Mouse (Mus musculus): ENCODE data around the gene Cops4. TPM values are rescaled to one million over a fixed set of nuclear protein-coding genes. Genes with fewer than 3 reads are reported as not detected.
A peak's percentile ranks its signal among the peaks of the same experiment; 100 is the strongest.

The Cops4 gene
- polyA plus RNA-seq, 1 experiment = 34.2 TPM

DNA sequence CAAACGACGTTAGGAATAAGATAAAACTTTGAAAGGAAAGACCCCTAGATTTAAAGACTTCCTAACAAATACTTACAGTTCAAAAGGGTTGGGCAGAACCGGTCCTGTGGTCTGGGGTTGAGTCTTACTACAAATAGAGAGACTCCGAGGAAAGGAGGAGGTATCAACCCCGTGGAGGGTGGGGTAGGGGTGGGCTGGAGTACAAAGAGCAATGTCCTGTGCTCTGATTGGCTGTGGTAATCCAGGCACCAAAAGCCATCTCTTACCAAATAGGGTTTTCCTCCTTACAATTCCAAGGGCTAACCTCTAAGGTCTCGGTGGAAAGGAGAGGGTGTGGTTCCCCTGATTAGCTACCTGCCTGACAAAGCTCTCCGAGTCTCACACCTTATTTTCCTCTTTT is 54.0 kb downstream of the Cops4 start, which contains the start of gene Plac8:
Plac8 (minus strand) TSS at position 177 of the 400 bp plus-strand sequence.
- peak; percentile 81 for DNase-seq (ENCODE audit: low read depth, low spot score)
- WGBS = 7% methylated on average over 7 of the region's 7 CpGs

DNA sequence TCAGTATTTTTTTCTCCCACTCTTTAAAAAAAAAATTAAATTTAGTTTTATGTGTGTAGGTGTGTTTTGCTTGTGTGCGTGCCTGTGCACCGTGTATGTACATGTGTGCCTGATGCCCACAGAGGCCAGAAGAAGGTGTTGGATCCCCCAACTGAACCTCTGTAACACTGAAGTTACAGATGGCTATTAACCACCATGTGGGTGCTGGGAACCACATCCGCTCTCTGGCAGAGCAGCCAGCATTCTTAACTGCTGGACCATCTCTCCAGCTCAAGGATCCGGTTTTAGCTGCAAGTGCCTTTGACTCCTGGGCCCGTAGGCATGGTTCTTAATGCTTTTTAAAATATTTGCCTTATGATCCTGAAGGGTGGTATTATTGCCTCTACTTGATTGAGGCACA is 55.1 kb downstream of the Cops4 start:
- DNase-seq (ENCODE audit: low read depth, low spot score) = no peak
- 89% methylated on average over 5 of the region's 5 CpGs for WGBS

DNA sequence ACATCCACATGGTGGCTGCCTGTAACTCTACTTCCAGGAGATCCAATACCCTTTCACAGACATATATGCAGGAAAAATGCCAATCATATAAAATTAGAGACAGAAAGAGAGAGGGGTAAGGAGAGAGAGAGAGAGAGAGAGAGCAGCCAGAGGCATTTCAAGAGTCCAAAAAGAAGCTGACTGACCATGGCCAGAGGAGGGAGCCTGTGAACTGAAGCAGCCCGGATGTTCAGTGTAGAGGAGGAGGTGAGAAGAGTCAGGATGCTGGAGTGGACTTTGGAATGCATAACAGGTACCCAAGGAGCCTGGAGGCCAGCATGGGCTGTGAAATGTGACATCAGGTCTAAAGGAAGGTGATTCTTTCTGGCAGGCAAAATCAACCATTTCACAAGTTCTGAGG is 56.7 kb downstream of the Cops4 start:
- WGBS = 35% methylated on average over 1 of the region's 1 CpGs
- no peak for DNase-seq (ENCODE audit: low read depth, low spot score)

DNA sequence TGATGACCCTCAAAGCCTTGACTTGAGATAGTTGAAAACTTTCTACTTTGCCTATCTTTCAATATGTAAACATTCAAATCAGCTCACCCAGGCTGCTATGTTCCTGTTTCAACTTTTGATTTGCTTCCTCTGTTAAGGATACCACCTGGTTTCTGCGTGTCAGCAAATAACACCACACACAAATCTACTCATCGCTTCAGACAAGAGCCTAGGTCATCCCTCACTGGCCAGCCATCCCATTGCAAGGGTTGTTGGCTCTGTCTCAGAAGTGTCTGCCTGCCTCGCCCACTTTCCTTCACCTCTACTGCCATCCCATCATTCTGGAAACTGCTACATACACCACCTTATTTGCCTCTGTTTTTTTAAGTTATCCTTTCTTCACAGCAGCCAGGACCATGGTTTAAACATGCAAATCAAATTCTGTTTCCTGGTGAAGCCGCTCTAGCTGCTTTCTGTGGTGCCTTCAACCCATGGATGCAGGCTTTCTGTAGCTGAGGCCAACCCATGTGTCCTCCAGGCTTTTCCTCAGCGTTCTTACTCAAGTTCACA is 60.8 kb downstream of the Cops4 start:
- no peak for DNase-seq (ENCODE audit: low read depth, low spot score)
- WGBS = 92% methylated on average over 5 of the region's 5 CpGs

DNA sequence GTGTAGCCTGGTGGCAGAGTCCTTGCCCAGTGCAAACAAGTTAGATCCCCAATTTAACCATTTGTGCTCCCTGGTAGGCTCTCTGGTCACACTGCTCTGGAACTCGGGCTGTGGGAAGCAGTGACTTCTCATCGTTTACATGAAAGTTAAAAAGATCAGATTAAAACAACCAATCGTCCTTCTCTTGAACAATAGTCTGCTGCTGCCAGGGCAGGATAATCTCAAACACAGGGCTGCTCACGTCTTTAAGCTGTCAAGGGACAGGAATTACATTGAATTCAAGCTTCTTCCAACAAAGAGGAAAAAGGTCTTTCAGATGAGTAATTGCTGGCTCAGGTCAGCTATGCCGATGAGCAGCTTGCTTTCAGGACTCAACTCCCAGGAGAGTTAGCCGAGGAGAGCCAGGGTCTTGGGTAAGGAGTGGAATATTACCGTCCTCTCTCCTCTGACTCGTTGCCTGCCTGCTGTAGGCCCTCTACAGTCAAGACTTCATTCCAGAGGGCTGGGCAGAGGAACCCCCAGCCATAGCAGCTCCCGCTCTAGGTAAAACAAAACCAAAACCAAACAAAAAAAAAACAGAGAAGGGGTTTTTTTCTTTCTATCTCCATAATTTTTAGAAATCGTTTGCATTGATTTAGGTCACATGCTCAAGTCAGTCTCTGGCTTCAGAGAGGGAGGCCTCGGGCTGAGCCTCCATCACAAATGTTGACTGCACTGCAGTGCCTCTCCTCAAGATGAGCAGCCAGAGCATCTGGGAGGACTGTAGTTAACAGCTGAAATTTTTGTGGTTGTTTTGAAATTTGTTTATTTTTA is 63.7 kb downstream of the Cops4 start:
- DNase-seq (ENCODE audit: low read depth, low spot score) = no peak
- WGBS = 59% methylated on average over 11 of the region's 11 CpGs

DNA sequence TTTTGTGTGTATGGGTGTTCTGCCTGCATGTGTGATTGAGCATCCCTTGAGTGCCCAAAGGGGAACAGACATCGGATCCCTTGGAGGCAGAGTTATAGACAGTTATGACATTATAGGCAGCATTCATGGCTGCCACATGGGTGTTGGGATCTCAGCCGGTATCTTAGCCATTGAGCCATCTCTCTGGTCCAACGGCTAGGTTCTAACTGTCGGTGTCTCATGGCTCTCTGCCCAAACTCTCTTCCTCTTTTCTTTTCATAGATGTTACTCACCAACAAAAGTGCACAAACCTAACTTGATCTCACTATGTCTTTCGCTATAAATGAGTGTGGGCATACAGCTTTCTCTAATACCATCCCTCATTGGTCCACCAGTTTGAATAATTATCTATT is 64.3 kb downstream of the Cops4 start:
- 79% methylated on average over 5 of the region's 5 CpGs for WGBS
- DNase-seq (ENCODE audit: low read depth, low spot score) = no peak

DNA sequence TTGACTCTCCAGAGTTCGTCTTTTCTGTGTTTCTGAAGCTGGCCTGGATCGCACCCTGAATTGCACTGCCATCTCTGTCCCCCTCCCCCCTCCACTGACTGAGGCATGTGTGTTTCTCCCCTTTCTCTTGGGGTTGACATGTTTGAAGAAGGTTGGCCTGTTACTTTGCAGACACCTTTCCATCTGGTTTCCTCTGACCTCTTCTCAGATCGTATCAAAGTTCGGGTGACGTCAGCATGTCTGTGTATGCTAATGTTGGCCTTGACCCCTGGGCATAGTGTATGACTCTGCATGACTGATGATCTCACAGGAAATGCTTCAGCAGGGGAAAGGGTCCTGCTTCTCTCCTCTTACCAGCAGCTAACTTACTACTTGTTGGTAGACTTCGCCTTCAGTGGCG is 65.0 kb downstream of the Cops4 start:
- no peak for DNase-seq (ENCODE audit: low read depth, low spot score)
- 83% methylated on average over 7 of the region's 7 CpGs for WGBS

DNA sequence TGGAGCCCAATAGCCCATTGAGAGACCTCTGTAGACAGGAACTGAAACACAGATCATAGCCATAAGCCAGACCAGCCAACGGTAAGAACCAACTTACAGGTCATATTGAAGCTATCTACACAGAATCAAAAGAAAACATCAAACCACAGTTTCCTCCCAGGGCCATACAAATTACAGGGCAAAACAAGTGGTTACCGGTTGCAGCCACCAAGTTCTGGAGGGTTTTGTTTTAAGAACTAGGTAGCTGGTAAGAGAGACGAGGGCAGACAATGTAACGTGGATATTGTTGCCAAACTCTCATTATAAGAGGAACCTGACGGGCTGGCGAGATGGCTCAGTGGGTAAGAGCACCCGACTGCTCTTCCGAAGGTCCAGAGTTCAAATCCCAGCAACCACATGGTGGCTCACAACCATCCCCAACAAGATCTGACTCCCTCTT is 67.1 kb downstream of the Cops4 start:
- 92% methylated on average over 8 of the region's 8 CpGs for WGBS
- DNase-seq (ENCODE audit: low read depth, low spot score) = no peak

DNA sequence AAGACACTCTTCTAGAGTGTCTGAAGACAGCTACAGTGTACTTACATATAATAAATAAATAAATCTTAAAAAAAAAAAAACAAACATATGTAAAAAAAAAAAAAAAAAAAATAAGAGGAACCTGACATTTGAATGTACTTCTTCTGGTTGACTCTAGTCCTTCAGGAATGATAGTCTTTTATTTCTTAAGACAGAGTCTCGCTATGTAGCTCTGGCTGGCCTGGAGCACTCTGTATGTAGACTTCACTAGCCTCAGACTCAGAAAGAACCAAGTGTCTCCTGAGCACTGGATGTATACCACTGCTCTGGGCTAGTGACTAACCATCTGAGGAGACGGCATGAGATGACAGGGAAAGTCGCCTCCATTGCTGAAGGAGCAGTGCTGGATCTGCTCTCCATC is 67.5 kb downstream of the Cops4 start:
- DNase-seq (ENCODE audit: low read depth, low spot score) = no peak
- WGBS = 97% methylated on average over 3 of the region's 3 CpGs

DNA sequence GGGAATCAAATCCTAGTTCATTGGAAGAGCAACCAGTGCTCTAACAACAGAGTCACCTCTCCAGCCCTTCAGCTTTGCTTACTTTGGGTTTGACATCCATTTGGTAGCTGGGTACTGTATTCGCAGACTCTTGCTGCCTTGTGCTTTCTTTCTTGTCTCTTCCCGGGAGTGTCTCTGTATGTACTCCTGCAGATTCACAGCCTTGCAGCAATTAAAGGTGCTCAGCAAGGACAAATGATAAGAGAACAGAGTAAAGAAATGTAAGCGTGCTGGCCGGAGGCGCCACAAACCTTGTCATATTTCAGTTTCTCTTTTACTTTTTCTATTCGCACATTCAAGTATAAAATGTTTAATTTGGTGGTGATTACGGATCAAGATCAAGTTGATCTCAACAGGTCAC is 69.0 kb downstream of the Cops4 start:
- 79% methylated on average over 7 of the region's 7 CpGs for WGBS
- DNase-seq (ENCODE audit: low read depth, low spot score) = no peak

DNA sequence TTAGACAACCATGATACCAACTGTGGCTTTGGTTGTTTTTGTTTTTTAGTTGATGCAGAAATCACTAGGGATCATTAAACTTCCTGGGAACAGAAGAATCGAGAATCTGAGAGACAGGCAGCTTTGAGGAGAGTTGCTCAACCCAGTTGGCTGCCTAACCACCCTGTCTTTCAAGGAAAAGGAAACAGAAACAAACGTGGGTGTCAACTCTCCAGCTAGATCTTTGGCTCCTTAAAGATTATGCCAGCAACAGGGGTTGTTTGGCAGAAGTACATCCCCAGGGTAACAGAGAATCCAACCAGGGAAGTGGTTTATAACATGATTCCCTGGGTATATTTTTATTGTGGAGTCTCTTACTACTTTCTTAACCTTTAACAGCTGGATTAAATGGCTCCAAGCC is 69.5 kb downstream of the Cops4 start:
- 14% methylated on average over 2 of the region's 2 CpGs for WGBS
- DNase-seq (ENCODE audit: low read depth, low spot score) = no peak

DNA sequence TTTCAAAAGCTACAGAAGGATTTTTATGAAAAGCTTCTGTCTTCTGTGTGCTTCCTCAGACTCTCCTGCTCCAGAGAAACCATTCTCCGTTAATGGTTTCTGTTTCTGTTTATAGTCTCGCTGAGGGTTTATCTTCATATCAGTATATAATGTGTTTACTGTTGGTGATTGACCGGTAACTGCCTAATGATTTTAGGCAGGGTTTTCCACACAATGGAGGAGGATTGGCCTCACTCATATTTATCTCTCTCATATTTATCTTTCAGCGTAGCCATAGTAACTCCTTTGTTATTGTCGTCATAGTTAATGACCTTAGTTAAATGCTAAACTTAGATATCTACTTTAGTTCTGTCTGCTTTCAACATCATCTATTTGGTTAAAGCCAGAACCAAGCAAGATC is 72.4 kb downstream of the Cops4 start:
- 14% methylated on average over 5 of the region's 5 CpGs for WGBS
- DNase-seq (ENCODE audit: low read depth, low spot score) = no peak

DNA sequence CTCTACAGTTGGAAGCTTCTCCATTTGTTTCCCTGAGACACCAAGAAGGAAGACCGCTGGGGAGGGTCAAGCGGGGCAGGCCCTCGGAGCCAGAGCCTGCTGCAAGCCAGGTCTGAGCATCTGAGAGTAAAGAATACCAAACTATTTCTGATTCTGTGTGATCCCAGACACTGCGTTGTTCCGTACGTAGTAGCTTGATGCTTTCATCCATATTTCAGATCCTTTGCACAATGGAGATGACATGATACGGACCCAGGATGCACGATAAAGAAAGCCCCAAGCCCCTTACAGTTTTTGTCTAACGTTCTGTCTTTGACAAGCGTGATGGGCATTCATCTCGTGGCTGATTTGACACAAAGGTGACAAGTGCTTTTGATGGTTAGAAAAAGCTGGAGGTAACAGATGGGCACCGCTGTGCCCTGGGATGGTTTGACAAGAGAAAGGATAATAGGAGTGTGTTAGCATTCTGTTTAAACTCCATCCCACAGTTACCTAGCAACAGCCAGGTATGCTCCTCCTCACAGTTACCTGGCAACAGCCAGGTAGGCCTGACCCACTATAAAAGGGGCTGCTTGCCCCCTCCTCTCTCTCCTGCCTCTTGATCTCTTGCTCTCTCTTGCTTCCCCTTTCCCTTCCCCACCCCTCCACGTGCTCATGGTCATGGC is 76.8 kb downstream of the Cops4 start:
- DNase-seq (ENCODE audit: low read depth, low spot score) = no peak
- 89% methylated on average over 13 of the region's 13 CpGs for WGBS

DNA sequence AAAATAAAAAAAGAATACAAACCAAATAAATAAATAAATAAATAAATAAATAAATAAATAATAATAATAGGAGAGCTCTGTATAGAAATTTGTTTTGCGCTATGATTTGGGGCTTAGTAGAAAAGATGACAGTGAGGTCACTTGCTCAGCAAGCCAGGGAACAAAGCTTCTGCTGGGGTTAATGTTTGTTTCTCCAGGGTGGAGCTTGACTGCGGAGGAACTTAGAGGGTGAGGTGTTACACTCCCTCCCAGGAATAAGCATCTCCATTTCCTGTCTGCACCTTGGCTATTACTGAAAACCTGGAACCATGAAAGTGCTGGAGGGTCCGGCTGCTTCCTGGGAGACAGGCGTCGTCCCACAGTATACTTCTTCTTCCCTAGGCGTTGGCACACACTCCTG is 77.9 kb downstream of the Cops4 start:
- no peak for DNase-seq (ENCODE audit: low read depth, low spot score)
- 35% methylated on average over 6 of the region's 6 CpGs for WGBS

Other genes with a start within 250 kb of the Cops4 start
- 208 and 328 TPM in 2 replicates for gene Sec31a, start 102.1 kb upstream of the Cops4 start, polyA plus RNA-seq (2012; rRNA removed)
- 6.6 and 11.8 TPM in 2 replicates for gene Lin54, start 17.7 kb upstream of the Cops4 start, polyA plus RNA-seq (2012; rRNA removed)
- gene Plac8, start 53.9 kb downstream of the Cops4 start, polyA plus RNA-seq (2012; rRNA removed) = 2,125 and 2,622 TPM in 2 replicates
- 46.8 and 56.9 TPM in 2 replicates for gene Coq2, start 156.8 kb downstream of the Cops4 start, polyA plus RNA-seq (2012; rRNA removed)
- 5.8 and 7.5 TPM in 2 replicates for gene Hpse, start 201.4 kb downstream of the Cops4 start, polyA plus RNA-seq (2012; rRNA removed)